Mouse (Mus musculus) embryonic fibroblast, embryonic 13.5 days (primary cell): Measurements from ENCODE around the gene Olfr1181.

Experiments used
- CTCF ChIP-seq: IDR thresholded peaks from 2 replicates; pipeline ENCODE4 v1.5.1; 2011; ENCODE audit warnings: mild to moderate bottlenecking, control low read depth, low read length, moderate library complexity, borderline replicate concordance; ENCODE audit not compliant: insufficient read depth
- POLR2A ChIP-seq: IDR thresholded peaks from 2 replicates; pipeline ENCODE4 v1.6.1; 2011; ENCODE audit warnings: low read depth, mild to moderate bottlenecking, control low read depth, low read length, moderate library complexity

DNA sequence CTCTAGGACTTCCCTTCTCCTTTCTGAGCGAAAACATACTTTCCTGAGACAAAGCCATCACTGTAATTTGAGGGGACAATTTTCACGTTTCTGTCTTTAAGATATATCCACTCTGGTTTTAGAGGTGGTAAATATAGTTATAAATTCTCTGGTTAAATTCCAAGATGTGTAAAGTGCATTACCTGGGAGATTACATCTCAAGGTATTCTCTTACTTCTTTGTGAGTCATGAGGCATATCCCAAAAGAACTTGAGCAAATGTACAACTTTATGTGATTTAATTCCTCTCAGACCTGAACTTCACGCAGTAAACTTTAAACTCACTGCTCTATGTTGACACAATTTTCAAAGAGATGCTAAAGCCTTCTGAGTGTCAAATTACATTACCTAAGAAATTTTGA is 19.6 kb downstream of the Olfr1181 start, which contains the start of gene Olfr1179:
- TF ChIP-seq CTCF (no peak), POLR2A (no peak)
